Mouse (Mus musculus): ENCODE results near the gene Uggt1.

DNA sequence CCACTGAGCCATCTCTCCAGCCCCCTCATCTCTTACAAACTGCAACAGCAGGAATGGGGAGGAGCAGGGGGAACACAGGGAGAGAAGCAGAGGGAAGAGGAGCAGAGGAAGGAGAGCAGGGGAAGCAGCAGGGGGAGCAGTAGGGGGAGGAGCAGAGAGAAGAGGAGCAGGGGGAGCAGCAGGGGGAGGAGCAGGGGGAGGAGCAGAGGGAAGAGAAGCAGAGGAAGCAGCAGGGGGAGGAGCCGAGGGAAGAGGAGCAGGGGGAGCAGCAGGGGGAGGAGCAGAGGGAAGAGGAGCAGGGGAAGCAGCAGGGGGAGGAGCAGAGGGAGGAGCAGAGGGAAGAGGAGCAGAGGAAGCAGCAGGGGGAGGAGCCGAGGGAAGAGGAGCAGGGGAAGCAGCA lies 14.1 kb upstream of the Uggt1 start:
- TF ChIP-seq CTCF (IDR thresholded peaks at IDR 0.05; ENCODE audit: low read depth), result no peak
- no peak for TF ChIP-seq EP300 (IDR thresholded peaks at IDR 0.05; ENCODE audit: low read depth)

Measured in heart, postnatal 0 days (tissue).